Mouse (Mus musculus) heart, postnatal 10 days (tissue): ENCODE results near the gene Rbm20. TPM values are rescaled to one million over a fixed set of nuclear protein-coding genes. Genes with fewer than 3 reads are reported as not detected.

ENCODE experiments used
- DNase-seq, 2 experiments: peaks; one replicate each; pipeline ENCODE4 v3.0.0; 2021
- intact Hi-C: fragments of 180-260 bp; cut with DNase I; formaldehyde crosslinking; loops from one replicate; pipeline ENCODE4 v1.15.1; 2025
- total RNA-seq, 2 experiments: library from RNA; stranded (reverse); gene quantifications; 2 replicates each; pipeline ENCODE4 v1.2.3; 2021

Gene Rbm20
- total RNA-seq, 2 experiments from 2014 or later: 257 to 294 TPM

DNA sequence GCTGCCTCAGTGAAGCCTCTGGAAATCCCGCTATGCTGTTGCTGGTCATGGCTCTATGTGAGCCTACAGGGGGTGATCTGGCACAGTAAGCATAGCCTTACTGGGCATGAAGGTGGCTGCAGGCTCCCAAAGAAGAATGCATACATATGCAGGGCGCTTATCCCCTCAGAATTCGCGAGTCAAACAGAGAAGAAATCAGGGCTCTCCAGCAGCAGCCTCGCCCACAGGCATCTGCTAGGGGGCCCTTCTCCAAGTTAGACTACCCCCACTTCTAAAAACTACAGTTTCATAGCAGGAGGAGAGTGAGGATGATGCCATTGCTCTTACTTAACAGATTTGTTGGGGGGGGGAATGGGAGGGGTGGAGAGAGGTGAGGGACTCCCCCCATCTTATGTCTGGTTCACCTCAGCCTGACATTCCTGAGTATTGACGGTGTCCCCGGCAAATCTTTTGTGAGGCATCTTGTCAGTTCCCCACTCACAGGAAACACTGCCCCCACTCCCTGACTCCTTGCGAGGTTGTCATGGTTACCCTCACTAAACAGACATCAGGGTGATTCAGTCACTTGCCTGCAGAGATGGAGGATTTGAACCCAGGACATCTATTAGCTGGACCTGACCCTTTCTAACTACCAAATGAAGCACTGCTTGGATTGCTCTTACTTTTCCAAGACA lies 185.6 kb downstream of the Rbm20 start:
- no peak for DNase-seq
- intact Hi-C loops: no loop called here

DNA sequence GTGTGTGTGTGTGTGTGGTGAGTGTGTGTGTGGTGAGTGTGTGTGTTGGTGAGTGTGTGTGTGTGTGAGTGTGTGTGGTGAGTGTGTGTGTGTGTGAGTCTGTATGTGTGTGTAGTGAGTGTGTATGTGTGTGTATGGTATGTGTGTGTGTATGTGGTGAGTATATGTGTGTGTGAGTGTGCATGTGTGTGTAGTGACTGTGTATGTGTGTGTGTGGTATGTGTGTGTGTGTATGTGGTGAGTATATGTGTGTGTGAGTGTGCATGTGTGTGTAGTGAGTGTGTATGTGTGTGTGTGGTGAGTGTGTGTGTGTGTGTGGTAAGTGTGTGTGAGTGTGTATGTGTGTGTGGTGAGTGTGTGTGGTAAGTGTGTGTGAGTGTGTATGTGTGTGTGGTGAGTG lies 190.1 kb downstream of the Rbm20 start:
- intact Hi-C loops: no loop called here

DNA sequence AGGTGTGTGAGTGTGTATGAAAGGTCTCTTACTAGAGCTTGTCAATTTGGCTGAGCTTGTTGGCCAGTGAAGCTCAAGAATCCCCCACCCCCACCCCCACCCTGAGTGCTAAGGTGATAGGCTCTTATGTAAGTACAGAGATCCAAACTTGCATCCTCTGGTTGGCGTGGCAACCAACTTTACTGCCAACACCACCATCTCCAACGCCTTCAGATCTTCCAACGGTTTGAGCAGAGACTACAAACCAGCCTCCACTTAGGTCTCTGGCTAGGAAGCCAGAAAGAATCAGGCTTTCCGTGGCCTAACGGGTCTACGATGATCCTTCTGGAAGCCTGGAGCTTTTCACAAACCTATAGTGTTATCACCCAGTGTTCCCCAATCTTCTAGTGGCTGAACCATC lies 191.0 kb downstream of the Rbm20 start:
- no peak for DNase-seq
- intact Hi-C loops: no loop called here

More for the DNA sequence above, 190.1 kb downstream of the Rbm20 start:
- DNase-seq: no peak

DNA sequence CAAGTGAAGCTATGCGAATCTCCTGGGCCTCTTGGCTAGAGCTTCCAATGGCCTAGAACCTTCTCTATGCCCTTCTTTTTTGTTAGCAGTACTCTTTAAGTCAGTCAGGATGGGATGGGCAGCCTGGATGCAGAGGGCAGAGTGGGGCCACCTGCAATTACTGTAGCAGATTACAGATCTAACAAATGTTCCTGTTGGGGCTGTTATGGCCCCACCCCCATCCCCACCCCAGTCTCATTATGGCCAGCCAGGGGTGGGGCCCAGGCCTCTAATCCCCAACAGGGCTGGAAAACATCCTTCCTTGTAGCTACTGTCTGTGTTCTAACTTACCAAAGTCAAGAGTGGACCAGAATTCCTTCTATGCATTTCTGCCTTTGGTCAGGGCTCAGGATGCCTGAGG lies 191.7 kb downstream of the Rbm20 start:
- no peak for DNase-seq
- intact Hi-C loops: no loop called here

- no peak for DNase-seq
- intact Hi-C loops: no loop called here
Measured at GRCm38 (mm10) chr19:53869427-53870385, 192.6 kb downstream of the Rbm20 start.

DNA sequence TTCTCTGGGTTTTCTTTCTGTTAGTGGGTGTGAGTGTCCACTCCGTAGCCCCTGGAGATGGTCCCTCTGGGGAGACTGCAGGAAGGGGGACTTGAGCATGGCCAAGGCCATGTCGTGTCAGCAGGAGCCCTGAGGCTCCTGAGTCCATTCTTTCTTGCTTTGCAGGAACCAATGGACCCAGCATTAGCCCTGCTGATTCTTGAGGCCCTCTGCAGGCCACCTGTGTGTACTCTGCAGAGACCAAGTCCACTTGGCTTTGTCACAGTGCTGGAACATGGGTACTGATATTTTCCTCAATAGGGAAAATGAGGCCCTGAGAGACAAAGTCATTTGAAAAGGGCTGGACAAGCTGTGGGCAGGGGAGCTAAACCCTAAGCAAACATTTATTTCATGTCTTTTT lies 193.5 kb downstream of the Rbm20 start:
- intact Hi-C loops: no loop called here
- DNase-seq: no peak

- intact Hi-C loops: no loop called here
- no peak for DNase-seq
Measured at GRCm38 (mm10) chr19:53871502-53871901, 194.4 kb downstream of the Rbm20 start.

- intact Hi-C loops: no loop called here
- DNase-seq: no peak
Measured at GRCm38 (mm10) chr19:53872994-53873713, 196.0 kb downstream of the Rbm20 start.

DNA sequence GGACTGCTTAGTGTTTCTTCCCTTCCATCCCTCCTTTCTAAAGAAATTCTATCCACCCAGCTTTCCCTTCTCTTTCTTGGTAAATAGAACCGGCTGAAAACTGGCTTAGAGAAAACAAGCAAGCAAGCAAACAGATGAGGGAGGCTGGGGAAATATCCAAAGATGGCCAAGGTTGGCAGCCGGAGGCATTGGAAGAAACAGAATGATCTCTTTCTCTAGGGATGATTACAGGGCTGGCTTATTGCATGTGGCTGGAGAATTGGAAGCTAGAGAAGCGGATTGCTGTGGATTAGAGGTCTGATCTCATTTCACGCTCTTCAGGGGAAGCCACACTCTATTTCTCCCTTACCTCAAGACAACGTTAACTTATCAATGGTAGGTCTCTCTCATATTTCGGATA lies 198.1 kb downstream of the Rbm20 start:
- intact Hi-C loops: no loop called here
- no peak for DNase-seq

GRCm38 (mm10) chr19:53877779-53878178 lies 200.7 kb downstream of the Rbm20 start:
- DNase-seq: no peak
- intact Hi-C loops: no loop called here

- DNase-seq: no peak
- intact Hi-C loops: no loop called here
Measured at GRCm38 (mm10) chr19:53880460-53880859, 203.4 kb downstream of the Rbm20 start.

- no peak for DNase-seq
- intact Hi-C loops: no loop called here
Measured at GRCm38 (mm10) chr19:53881786-53882185, 204.7 kb downstream of the Rbm20 start.

DNA sequence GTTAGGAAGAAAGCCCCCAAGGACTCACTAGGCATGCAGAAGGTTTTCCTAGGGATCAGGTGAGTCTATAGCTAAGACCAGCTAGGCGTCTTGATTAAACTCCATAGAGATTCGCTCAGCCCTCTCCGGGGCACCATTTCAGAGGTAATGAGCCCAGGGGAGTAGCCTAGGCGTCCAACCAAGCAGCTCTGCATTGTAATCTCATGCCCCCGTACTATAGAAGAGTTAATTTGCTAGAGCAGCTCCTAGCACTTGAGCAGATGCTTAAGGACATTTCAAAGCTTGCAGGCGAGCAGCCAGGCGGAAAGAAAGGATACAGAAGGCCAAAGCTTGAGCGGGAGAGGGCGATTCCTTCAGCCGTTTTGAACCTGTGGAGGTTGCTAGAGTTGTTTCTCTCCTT lies 208.3 kb downstream of the Rbm20 start:
- intact Hi-C loops: no loop called here
- no peak for DNase-seq

GRCm38 (mm10) chr19:53886576-53887370 lies 209.7 kb downstream of the Rbm20 start:
- intact Hi-C loops: no loop called here
- DNase-seq: no peak

DNA sequence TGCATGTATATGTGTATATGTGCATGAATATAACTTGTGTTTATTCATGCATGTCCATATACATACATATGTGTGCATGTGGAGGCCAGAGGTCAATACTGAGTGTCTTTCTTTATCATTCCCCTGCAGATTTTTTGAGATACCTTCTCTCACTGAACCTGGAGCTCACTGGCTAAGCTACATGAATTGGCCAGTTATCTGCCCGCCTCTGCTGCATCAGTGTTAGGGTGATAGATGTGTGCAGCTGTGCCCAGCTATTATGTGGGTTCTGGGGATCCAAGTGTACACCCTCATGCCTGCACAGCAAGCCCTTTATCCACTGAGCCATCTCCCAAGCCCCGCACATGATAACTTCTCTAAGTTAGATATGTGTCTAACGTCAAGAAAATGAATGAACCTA lies 210.7 kb downstream of the Rbm20 start:
- no peak for DNase-seq
- intact Hi-C loops: no loop called here

DNA sequence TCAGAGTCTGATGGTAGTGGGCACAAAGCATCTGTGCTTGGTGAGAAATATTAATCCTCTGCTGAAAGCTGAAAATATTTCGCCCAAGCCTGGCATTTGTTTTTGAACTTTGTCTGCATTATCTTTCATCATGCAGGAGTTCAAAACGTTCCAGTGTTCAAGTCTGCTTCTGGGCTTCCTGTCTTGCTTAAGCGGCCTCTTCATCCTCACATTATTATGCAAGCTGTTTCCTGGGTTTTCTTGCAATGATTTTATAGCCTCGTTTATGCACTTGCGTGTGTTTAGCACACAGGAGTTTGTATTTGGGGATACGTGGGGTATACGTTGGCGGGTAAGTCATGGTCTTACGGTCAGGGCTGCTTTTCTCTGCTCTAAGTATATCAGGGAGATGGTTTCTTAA lies 211.2 kb downstream of the Rbm20 start:
- intact Hi-C loops: no loop called here
- DNase-seq: no peak

- intact Hi-C loops: no loop called here
- no peak for DNase-seq
Measured at GRCm38 (mm10) chr19:53889555-53889954, 212.4 kb downstream of the Rbm20 start.

- intact Hi-C loops: no loop called here
Measured at GRCm38 (mm10) chr19:53890274-53890673, 213.2 kb downstream of the Rbm20 start.

GRCm38 (mm10) chr19:53890781-53891251 lies 213.7 kb downstream of the Rbm20 start:
- intact Hi-C loops: no loop called here
- peak in 1 of 2 experiments; percentile 51 for DNase-seq

More at GRCm38 (mm10) chr19:53890274-53890673, 213.2 kb downstream of the Rbm20 start:
- no peak for DNase-seq

DNA sequence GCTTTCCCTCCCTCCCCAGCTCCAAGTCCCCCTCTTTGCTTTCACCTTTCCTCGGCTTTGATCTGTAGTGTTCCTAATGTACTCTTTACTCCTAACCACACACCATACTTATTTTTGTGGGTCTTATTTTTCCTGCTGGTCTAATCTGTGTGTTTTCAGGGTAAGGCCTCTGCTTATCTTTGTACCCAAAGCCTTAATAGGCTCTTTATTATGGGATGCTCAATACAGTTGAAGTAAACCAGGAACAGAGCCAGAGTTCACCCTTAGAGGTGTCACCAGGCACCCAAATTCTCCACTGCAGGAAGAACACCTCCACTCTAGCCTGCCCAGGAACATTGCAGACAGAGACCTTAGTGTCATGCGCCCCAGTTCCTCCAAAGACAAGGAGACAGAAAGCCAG lies 214.5 kb downstream of the Rbm20 start:
- intact Hi-C loops: no loop called here
- no peak for DNase-seq
